Mouse (Mus musculus) thymus, postnatal 25 days (tissue): Measurements from ENCODE around the gene 5730596B20Rik.
A peak's percentile ranks its signal among the peaks of the same experiment; 100 is the strongest.

Experiments
- DNase-seq: peaks from one replicate; pipeline ENCODE4 v3.0.0; 2022

The 5730596B20Rik gene

DNA sequence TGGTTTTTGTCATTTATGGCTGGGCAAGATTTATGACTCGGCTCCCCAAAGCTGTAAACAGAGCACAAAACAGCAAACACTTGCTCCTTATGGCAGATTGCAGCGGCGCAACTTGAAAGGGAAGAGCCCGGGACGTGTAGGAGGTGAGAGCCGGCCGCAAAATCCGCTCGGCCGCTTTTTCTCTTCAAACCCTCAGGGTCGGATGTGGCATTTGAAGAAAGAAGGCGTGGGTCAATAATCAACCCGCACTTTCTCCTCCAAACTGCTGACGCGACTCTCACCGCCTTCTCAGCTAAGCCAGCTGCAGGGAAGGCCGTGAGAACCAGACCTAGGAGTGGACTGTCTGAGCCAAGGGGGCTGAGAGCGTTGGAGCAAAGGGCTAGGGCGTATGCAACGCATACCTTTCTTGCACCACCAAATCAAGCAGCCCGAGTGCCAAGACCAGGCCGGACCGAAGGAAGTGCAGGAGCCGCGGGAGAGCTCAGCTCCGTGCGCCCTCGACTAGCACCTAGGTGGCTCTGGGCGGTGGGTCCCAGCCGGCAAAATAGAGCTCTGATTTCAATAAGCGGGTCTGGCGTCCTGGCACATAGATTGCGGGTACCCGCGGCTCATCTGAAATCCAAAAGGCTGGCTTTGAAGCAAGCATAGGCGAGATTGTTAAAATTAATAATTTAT is at the start of gene 5730596B20Rik:
Gene 5730596B20Rik (plus strand): TSS at position 438 of the 675 bp plus-strand sequence.
- no peak for DNase-seq

DNA sequence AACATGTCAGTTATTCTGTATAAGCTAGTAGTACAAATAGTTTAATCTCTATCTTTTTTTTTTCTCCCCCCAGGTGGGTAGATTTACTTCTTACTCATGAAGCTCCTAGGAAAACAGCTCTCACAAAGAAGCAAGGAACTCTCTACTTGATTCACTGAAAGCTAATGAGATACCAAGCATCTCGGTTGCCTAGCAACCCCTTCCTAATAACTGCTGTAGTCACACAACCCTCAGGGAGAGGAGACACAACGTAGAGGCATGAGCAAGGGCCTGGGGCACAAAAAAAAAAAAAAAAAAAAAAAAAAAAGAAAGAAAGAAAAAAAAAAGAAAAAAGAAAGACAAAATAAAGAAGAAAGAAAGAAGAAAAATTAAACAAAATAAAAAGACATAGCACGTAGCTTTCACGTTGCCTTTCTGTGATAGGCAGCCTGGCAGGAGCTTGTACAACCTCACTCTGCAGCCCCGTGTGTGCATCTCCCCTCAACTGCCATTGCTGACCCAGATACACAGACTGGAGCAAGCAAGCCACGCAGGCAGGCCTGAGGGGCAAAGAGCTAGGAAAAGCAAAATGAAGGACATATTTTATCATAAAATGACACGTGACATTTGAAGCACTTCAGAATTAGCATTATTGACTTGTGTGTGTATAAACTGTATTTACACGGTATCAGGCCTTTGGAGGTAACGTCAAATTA is 39.3 kb upstream of the 5730596B20Rik start:
- DNase-seq = no peak

DNA sequence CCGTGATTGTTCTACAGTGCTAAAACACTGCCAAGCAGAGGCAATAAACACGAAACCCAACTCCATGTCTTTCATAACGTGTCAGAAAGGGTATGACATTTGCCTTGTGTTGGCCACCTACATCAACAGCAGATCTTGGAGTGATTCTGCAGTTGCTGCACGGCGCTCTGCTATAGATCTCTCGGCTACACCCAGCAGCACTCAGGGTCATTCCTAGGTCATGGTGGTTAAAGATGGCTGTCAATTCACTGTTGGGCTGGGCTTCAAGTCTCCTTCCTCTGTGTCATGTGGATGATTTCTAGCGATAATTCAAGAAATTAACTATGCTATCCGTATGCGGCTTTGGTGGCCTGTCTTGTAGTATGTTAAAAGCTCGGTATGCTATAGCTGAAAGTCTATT is 38.7 kb upstream of the 5730596B20Rik start:
- no peak for DNase-seq

DNA sequence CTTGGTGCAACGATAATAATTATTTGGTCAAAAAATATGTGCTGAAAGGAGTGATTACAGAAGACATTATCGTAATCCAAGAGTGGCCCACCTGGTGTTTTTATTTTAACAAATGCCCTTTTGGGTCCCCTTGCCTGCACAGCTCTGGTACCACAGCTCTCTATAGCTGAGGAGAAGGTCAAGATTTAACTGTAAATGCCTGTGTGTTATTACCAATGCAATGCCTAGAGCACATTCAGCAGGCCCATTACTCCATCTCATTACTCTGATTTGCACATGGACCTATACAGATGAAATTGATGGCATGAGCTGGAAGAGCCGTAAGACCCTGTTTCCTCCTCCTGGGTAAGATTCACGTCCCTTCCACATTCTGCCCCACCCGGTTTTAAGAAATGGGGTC is 38.2 kb upstream of the 5730596B20Rik start:
- no peak for DNase-seq

DNA sequence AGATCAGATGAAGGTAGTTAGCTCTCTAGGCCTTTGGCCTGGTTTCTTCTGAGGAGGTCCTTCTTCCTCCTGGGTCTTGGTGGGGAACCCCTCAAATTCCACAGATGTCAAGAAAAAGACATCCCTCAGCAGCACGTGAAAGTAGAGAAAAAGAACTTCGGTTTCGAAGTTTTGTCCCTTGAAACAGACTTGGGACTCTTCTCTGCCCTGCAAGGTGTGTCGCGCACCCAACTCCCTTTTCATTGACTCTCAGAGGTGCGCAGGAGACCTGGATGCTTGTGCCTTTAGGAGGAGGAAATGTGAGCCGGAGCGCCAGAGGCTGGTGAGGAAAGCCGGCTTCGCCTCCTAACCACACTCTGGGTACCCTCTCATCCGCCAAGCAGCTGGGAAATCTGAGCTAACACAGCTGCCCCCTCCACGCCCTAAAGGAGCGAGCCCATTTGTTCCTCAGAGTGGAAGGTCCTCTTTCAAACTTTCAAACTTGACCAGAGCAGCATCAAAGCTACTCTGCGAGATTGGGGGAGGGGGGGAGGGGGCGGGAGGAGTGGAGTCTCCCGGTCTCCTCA is 26.8 kb upstream of the 5730596B20Rik start:
- DNase-seq = no peak

DNA sequence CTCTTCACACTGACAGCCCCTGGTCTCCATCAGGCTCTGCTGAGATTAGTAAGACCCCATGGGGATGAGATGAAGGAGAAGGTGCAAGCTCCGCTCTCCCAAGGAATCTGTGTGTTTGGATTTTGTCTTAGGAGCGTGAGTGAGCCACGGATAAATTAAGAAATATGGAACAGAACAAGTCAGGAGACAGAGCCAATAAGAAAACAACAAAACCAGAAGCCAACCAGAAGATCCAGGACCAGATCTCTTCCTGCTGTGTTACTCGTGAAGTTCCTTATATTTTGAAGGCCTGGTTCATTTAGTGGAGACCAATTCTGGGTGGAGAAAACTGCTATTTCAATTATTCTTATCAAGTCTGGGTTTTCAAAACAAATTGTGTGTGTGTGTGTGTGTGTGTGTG is 25.7 kb upstream of the 5730596B20Rik start:
- DNase-seq = no peak

DNA sequence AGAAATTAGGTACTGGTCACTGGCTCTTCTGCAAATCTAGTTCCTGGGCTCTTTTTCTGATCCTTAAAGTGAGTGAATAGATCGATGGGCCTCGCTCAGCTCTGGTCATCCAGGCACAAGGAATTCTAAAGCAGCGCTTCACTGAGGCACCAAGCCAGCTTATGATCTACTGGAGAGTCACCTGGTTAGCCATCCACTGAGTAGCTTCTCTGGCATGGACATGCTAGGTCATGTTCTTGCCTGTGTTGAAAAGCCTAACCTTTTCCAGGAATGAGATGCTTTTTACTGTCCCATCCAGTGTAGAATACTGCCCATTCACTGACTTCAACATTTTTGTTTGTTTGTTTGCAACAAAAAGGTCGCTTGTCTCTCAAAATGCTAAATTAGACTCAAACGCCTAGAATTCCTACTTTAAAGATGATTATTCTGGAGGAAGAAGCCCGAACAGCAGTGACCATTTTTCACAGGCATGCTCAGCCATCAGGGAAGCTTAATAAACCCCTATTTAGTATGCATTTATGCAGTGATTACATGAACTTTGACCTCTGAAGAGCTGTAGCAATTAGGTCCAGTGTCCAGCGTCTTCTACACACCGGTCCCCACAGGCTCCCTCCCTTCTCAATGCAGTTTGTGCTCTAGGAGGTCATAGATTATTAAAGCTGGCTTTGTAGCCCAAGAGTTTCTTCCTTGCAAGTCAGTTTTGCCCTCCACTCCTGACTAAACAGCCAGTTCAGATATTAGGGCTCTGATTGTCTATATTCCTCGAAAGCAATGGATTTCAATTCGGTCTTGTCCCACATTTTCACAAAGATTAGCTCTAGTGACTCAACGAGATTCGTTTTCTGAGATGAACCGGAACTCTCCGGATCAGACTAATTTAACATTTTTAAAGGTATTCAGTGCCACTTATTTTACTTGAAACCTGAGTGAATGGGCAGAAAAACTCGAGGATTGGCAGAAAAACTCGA is 24.8 kb upstream of the 5730596B20Rik start:
- no peak for DNase-seq

DNA sequence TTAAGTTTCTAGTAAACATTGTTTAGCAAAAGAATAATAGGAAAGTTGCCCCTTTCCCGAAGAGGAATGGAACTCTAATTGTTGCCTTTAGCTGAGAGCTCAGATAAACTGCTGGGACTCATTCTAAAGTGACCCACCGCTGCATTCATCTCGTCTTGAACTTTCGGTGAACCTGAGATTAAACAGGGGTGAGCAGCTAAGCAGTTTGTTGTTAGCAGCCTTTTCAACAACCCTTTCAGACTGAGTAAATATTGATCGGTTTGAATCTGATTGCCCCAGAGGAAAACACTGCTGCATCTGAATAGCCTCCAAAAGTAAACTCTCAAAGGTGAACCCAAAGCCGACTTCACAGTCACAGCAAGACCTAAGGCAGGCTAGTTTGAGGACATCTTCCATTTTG is 24.0 kb upstream of the 5730596B20Rik start:
- DNase-seq = no peak

DNA sequence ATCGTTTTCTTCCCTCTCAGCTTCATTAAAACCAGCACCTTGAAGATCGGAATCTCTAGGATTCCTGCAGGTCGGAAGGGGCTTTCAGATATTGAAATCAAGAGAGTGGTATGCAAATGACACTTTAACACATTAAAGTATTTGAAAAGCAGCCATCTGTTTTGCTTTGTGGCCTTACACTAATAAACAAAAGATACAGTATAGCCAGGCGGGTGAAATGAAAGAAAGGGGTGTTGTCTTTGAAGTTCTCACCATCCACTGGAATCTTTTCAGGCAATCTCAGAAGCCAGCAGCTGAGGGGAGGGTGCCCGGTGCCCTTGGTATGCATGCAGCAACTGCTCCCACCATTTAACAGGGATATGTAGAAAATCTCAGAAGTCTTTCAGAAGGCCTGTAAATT is 23.3 kb upstream of the 5730596B20Rik start:
- DNase-seq = no peak

DNA sequence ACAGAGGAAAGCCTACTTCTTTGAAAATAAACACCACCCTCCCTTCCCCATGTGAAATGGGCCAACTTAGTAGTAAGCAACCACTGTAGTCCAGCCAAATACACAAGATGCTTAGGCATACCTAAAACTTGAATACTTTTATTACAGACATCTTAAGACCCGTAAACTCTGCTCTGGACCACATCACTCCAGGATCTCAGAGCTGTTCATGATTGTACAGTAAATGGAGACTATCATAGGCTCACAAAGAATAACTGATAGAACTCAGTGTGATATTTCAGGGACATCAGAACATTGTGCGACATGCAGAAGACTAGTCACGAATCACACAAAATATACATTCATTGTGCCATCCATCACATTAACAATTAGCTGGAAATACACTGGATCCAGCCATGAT is 21.8 kb upstream of the 5730596B20Rik start:
- DNase-seq = no peak

DNA sequence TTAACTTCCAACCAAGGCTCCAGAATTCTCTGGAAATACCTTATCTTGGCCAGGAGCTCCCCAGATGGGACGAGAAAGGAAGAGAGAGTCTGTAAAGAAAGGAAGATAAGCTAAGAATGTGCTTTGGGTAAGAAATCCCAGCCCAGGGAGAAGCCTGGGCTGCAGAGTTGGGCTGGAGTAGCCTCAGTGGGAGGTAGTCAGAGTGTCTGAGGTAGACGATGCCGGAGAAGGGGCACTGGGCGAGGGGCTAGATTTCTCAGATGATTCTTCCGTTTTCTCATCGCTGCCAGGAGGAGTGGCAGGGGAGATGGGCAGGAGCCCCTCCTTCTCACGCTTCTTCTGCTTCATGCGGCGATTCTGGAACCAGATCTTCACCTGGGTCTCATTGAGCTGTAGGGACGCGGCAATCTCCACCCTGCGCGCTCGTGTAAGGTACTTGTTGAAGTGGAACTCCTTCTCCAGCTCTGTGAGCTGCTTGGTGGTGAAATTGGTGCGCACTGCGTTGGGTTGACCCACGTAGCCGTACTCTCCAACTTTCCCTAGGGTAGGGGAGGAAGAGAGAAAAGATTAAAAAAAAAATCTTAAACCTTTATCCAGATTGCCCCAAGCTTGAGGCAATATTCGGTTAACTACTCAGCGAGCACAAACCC is 20.6 kb upstream of the 5730596B20Rik start:
- DNase-seq = no peak

DNA sequence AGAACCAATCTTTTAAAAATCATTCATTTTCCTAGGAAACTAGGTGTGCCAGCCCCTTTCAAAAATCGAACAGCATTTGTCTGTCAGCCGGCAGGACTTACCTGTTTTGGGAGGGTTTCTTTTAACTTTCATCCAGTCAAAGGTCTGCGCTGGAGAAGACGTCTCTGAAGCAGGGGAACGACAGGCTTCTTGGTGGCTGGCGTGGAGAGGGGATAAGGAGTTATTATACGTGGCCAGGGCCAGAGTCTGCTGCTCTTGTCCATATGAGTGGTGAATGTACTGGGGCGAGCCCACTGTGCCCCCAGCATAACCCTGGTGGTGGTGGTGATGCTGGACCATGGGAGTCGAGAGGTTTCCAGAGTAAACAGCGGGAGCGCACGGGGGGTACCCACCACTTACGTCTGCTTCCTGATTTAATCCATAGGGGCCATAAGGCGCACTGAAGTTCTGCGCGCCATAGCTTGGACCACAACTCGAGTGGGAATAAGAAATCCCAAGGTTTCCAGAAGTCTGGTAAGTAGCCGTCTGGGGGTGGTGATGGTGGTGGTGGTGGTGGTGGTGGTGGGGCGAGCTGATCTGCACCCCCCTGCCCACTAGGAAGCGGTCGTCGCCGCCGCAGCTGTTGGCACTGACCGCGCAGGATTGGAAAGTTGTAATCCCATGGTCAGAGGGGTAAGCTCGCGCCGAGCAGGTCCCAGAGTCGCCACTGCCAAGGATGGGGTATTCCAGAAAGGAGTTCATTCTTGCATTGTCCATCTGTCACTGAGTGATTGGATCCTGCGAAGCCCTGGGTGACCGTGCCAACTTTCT is 19.6 kb upstream of the 5730596B20Rik start:
- no peak for DNase-seq

DNA sequence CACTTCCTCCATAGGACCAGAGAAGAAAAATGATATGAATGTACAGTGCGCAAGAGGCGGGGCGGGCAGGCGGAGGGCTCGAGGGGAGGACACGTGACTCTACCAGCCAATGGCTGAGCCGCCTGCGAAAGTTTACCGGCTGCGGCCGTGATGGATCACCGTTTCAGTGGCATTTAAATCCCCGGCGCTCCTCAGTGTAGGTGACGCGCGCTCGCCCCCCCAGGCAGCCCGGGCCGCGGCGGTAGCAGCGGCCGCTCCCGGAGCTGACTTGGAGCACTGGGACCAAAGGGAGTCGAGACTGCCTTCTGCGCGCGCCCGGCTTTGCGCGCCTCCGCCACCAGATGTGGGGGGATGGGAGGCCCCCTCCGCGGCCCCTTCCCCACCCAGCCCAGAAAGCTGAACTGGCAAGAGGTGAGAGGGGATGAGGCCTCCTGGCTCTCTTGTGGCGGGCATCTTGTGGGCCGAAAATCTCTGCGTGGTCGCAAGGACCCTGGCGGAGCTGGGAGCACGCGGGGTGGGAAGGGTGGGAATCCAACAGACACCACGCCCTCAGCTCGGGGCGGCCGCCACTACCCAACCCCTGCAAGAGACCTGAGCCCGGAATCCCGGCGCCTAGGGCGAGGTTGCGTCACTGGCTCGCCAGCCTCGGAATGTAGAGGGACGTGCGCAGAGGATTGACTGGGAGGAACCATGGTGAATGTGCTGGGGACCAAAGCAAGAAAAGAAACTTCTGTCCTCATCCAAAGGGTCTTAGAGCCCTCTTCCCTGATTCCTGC is 18.8 kb upstream of the 5730596B20Rik start, which contains the start of gene Hoxa1:
Gene Hoxa1 (minus strand): TSS at position 42 of the 776 bp plus-strand sequence.
- DNase-seq = peak; percentile 64

DNA sequence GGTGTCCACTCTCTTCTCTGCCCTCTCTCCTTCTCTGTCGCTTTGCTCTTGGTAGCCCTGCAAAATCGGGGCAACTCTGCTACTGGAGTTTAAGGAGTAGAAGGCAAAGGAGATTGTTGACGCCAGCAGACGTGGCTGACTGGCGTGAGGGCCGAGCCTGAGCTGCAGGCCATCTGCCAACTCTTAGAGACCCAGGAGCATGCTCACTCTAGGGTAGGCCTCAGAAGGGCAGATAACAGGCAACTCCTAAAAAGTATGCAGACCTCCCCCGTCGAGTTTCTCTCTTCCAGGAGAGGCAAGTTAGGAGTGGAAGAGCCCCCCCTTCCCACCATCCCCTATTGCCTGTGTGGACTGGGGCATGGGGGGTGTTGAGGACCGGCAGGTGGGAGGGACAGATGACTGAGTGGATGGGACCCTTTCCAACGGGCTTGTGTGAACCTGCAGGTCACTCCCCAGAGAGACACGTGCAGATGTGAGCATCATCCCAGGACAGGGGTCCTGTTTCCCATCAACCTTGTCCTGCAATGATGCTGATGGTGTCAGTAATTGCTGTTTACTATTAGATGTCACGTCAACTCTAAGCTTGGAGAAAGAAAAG is 18.0 kb upstream of the 5730596B20Rik start:
- no peak for DNase-seq

DNA sequence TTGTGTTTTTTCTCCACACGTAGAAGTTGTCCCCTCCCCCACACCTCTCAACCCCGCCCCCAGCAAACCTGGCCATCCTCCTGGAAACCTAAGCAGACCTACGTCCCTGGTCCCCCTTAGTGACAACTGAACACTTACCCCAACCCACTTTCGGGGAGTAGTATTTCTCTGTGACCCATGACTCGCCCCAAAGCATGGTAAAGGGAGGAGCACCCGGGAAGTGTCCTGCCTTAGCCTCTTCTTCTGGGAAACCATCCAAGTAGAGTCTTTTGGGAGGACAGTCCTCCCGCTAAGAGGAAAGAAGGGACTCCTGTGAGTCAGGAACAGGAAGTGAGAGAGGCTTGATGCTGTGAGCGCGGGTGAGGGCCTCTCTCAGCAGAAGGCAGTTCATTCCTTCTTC is 17.3 kb upstream of the 5730596B20Rik start:
- DNase-seq = no peak

DNA sequence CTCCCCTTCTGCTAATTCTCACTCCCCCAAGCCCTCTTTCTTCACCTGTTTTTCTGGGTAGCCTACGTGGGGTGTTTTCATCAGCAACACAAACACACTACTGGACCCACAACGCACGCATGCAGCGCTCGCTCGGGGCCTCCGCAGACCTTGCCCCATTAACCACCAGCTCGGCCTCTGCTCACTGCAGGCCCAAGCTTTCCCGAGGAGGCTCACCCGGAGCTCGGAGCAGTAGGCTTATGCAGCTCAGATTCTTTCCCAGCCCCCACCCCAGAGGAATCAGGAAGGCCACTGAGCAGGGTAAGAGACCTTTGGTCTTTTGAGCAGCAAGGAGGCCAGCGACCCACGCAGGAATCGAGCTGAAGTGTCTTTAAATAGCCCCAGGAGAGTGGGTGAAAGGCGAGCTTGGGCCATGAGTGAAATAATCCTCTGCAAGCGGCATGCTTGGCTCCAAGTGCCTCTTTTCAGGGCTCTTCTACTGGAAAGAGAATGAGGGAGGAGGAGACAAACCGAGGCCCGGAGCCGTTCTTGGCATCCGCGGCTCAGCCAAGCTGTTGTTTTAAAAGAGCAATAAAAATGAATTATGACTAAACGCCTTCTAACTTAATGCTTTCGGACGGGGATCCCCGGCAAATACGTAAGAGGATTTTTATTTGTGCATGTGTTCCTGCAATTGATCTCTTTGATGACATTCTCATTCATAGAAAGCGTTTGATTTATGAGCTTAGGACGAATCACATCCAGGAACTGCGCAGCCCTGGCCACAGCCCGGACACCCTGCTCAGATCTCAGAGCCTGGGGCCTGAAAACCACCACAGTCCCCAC is 16.6 kb upstream of the 5730596B20Rik start:
- DNase-seq = no peak

DNA sequence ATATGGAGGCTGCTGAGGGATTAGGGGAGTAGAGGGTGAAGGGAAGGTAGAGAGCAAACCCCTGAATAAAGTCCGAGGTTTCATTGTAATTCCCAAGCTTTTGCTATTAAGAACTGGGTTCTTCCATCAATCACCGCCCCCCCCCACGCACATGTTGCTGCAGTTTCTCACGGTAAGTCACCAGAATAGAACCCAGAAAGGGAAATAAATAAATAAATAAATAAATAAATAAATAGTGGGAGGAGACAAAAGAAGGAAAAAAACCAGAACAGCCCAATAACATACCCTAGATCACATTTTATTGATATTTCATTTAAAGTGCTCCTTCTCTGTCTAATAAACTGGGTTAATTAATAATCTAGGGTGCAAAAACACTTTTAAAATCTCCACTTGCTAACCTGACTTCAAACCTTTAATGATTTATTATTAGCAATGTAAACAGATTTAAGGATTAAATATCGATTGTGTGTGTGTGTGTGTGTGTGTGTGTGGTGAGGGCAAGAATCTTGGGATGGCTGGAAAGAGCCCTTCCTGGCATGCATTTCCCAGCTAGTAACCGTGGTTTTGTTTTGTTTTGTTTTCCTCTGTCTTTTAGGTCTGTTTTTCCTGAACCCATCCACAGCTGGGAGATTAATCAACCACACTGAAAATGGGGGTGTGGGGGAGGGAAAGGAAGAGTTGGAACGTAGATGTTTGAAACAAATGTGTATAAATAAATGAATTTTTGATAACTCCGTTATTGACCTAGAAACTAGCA is 15.8 kb upstream of the 5730596B20Rik start:
- no peak for DNase-seq

DNA sequence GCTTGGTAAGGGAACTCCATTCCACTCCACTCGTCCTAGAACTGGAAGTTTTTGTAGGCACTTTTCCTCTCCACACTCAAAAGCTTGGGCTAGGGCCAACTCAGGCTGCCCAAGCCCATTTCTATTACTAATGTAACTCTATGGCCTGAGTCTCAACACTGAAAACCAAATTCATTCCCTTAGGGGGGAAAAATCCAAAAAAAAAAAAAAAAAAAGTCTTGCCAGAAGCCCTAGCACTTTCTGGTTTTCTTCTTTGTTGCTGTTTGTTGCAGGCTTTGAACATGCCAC is 15.3 kb upstream of the 5730596B20Rik start:
- no peak for DNase-seq
